Mouse (Mus musculus) neural tube, embryonic 15.5 days (tissue): ENCODE results near the gene Cyp2s1. TPM values are rescaled to one million over a fixed set of nuclear protein-coding genes. Genes with fewer than 3 reads are reported as not detected.
A peak's percentile ranks its signal among the peaks of the same experiment; 100 is the strongest.

Experiments used
- ATAC-seq: fragments of 200-750 bp; cut with Nextera tagmentation; 2 replicates; pipeline ENCODE4 v1.8.0; 2017; ENCODE audit warnings: mild to moderate bottlenecking, moderate TSS enrichment, moderate library complexity; ENCODE audit not compliant: low FRiP score
- H3K27ac ChIP-seq: fragments of 300-500 bp; sonication (generic); replicated peaks from 2 replicates; pipeline ENCODE4 v1.5.1; 2015; ENCODE audit warnings: mild to moderate bottlenecking, inconsistent platforms
- H3K27me3 ChIP-seq: fragments of 300-500 bp; sonication (generic); replicated peaks from 2 replicates; pipeline ENCODE4 v1.6.1; 2015; ENCODE audit warnings: inconsistent platforms
- H3K36me3 ChIP-seq: fragments of 300-500 bp; sonication (generic); 2 replicates; pipeline ENCODE4 v1.6.1; 2015; ENCODE audit warnings: inconsistent platforms
- H3K4me1 ChIP-seq: fragments of 300-500 bp; sonication (generic); 2 replicates; pipeline ENCODE4 v1.6.1; 2015; ENCODE audit warnings: inconsistent platforms
- H3K4me2 ChIP-seq: fragments of 300-500 bp; sonication (generic); 2 replicates; pipeline ENCODE4 v1.6.1; 2015; ENCODE audit warnings: inconsistent platforms, mild to moderate bottlenecking, moderate library complexity
- H3K4me3 ChIP-seq: fragments of 300-500 bp; sonication (generic); replicated peaks from 2 replicates; pipeline ENCODE4 v1.5.1; 2015; ENCODE audit warnings: mild to moderate bottlenecking, inconsistent platforms
- H3K9ac ChIP-seq: fragments of 300-500 bp; sonication (generic); replicated peaks from 2 replicates; pipeline ENCODE4 v1.6.1; 2015; ENCODE audit warnings: mild to moderate bottlenecking, inconsistent platforms
- H3K9me3 ChIP-seq: fragments of 300-500 bp; sonication (generic); replicated peaks from 2 replicates; pipeline ENCODE4 v1.6.1; 2016; ENCODE audit warnings: inconsistent platforms
- WGBS: fragments of 180-500 bp; shearing (Covaris S2); methylation state at CpG from one replicate; pipeline ENCODE4 v1.1.7; 2015; ENCODE audit warnings: mixed read lengths; 5-methylcytosine and 5-hydroxymethylcytosine counted together
- polyA plus RNA-seq: library from polyadenylated mRNA; unstranded; fragments of >200 nt; fragmentation: Nextera tagmentation; extraction: Ambion mirVana; gene quantifications from 2 replicates; pipeline ENCODE4 v1.2.1, GENCODE M21; 2015

The Cyp2s1 gene
- polyA plus RNA-seq, 1 experiment from 2014 or later = 2.8 TPM

DNA sequence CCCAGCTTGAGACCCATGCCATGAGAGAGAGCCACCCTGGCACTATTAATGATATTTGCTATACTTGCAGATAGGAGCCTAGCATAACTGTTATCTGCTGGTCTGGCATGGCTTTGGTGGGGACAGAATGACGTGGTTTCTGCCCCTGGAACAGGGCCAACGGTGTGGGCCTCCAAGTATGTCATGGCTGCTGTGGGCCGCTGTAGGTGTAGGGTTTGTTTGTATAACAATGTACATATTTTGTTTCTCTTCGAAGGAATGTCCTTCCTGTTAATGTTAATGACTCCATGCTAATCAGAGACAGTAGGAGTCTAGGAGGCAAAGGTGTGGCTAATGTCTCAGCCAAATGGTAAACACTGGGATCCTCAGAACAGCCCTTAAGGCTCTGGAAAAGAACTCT is 24.2 kb upstream of the Cyp2s1 start:
- Histone ChIP-seq H3K4me3 (no peak overlapping the region), H3K27me3 (no peaks in the 10 kb centered on the region), H3K4me2 (no peak overlapping the region), H3K36me3 (no peaks in the 10 kb centered on the region), H3K9me3 (no peaks in the 10 kb centered on the region), H3K4me1 (no peaks in the 10 kb centered on the region), H3K27ac (no peak overlapping the region), H3K9ac (no peak overlapping the region)
- ATAC-seq = no peak
- WGBS = 75% methylated on average over 4 of the region's 4 CpGs

DNA sequence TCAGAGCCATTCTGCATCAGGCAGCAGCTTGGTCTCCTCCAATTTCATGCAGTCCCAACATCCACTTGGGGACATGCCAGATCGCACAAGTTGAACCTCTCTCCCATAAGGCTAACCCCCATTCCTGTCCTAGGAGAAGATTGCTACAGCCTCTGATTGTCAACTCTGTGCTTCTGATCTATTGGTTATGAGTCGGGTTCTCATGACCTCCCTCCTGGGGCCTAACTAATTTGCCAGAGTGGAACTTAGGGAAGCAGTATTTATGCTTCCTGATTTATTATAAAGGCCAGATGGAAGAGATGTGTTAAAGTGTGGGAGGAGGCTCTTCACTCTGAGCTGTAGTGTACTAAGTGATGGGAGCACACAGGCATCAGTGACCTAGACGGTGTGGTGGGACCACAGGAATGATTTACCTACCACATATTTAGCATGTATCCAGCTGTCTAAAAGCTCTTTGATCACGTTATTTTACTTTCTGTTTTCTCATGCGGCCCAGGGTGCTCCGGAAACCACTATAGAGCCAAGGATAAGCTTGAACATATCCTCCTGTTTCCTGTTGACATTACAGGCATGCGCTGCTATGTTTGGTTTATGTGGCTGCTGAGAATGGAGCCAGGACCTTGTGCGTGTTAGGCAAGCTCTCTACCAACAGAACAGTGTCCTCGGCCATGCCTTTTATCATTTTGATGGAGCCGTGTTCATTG is 18.6 kb upstream of the Cyp2s1 start:
- WGBS = 79% methylated on average over 10 of the region's 10 CpGs
- H3K36me3 ChIP-seq = no peaks in the 10 kb centered on the region
- no peaks in the 10 kb centered on the region for H3K9me3 ChIP-seq
- no peak overlapping the region for H3K4me2 ChIP-seq
- H3K27me3 ChIP-seq = no peaks in the 10 kb centered on the region
- ATAC-seq = no peak
- H3K9ac ChIP-seq = no peak overlapping the region
- H3K4me3 ChIP-seq = no peak overlapping the region
- no peaks in the 10 kb centered on the region for H3K4me1 ChIP-seq
- no peak overlapping the region for H3K27ac ChIP-seq

DNA sequence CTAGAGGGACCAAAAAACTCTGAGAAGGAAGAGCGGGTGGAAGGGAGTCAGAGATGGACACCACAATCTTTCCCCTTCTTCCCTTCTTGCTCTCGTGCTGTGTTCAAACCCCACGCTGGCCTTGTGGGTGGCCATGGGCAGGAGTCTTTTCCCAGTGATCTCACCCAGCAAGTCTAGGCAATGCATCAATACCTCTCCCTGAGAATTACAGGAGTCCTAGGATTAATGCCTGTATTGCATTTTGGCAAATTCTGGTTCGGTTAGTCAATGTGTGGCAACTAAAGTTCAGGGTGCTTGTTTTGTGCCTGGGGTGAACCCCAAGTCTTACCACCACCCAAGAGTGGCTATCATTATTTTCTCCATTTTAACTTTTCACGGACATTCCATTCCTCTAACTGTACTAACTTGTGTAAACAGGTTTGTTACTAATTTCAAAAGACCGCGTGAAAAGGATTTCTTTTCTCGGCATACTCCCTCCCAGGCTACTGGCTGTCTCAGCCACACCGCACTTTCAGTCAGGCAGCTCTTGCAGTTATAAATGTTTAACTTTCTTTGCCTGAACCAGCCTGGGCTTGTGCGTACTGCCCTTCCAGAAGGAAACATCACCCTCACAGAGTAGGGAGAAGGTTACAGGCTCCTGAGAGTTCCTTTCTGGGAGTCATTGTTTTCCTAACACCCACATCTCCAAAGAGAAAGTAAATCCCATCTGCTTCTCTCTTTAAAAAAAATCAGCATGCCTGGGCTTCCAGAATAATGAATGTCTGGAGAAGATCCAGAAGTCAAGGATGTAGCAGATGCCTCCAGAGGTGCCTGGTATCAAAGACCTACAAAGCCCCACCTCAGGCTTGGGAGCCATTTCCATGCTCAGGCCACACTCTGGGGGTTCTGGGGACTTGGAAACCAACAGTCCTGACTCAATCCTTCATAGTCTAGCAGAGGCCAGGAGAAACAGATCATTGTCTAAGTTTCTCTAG is 15.1 kb upstream of the Cyp2s1 start:
- Histone ChIP-seq H3K4me3 (no peak overlapping the region), H3K27me3 (no peaks in the 10 kb centered on the region), H3K36me3 (no peaks in the 10 kb centered on the region), H3K9ac (no peak overlapping the region), H3K4me2 (no peak overlapping the region), H3K4me1 (no peaks in the 10 kb centered on the region), H3K9me3 (no peaks in the 10 kb centered on the region), H3K27ac (no peak overlapping the region)
- ATAC-seq = no peak
- 81% methylated on average over 10 of the region's 10 CpGs for WGBS

DNA sequence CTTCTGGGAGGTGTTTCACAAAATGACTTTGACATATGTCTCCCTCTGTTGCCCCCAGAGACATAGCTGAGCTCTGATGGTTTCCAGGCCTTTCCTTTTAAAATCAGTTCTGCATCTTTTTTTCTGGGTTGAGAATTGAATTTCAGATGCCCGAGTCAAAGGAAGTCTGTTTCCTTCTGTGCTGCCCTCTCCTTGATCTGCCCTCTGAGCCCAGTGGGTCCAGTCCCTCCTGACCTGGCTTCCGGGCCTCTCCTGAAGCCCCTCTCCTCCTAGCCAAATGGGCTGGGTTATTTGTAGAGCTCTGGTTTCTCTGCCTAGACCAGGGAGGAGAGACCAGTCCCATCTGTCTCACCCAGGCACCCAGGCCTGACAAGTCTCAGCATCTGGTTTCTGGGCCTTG is 13.5 kb upstream of the Cyp2s1 start:
- no peak for ATAC-seq
- no peak overlapping the region for H3K4me3 ChIP-seq
- H3K27ac ChIP-seq = no peak overlapping the region
- no peaks in the 10 kb centered on the region for H3K27me3 ChIP-seq
- no peak overlapping the region for H3K9ac ChIP-seq
- no peak overlapping the region for H3K4me2 ChIP-seq
- no peaks in the 10 kb centered on the region for H3K4me1 ChIP-seq
- no peaks in the 10 kb centered on the region for H3K36me3 ChIP-seq
- no peaks in the 10 kb centered on the region for H3K9me3 ChIP-seq
- 64% methylated on average over 2 of the region's 2 CpGs for WGBS

DNA sequence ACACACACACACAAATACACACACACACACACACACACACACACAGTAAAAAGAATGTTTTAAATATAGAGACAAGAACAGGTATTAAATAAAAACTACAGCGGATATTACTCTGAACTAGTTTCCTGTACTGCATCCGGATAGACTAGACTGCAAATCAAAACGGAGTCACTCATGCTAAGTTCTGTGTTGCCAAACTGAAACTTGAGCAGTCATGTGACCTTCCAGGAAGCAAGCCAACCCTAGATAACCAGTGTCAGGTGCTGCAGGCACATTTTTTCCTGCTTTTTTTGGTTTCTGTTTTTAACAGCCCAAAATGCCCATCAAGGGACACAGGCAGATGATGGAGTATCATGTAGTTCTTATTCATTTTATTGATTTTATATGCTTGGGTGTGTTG is 10.5 kb upstream of the Cyp2s1 start:
- H3K9ac ChIP-seq = no peak overlapping the region
- no peak overlapping the region for H3K4me3 ChIP-seq
- H3K36me3 ChIP-seq = no peaks in the 10 kb centered on the region
- ATAC-seq = no peak
- H3K9me3 ChIP-seq = no peaks in the 10 kb centered on the region
- H3K4me1 ChIP-seq = no peaks in the 10 kb centered on the region
- no peaks in the 10 kb centered on the region for H3K27me3 ChIP-seq
- WGBS = 80% methylated on average over 3 of the region's 3 CpGs
- H3K4me2 ChIP-seq = no peak overlapping the region
- no peak overlapping the region for H3K27ac ChIP-seq

DNA sequence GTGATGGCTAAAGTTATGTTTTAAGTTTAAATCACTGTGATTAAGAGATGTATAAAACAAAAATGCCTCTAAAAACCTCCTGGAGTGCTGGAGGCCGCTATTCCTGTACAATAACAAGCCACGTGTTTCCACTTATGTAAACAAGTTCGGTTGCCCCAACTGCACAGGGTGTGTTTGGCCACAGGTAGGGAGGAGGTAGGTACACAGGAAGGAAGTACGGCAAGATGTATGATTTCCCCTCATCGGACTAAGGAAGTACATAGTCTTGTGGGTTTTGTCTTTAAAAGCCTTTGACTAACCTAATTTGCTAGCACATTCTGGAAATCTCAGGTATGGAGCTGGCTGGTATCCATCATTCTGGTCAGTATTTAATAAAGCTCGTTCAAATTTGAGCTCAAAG is 9.3 kb upstream of the Cyp2s1 start:
- WGBS = 84% methylated on average over 6 of the region's 6 CpGs
- Histone ChIP-seq H3K9me3 (no peaks in the 10 kb centered on the region), H3K27me3 (no peaks in the 10 kb centered on the region), H3K9ac (no peak overlapping the region), H3K4me1 (no peaks in the 10 kb centered on the region), H3K27ac (no peak overlapping the region), H3K36me3 (no peaks in the 10 kb centered on the region), H3K4me2 (no peak overlapping the region), H3K4me3 (no peak overlapping the region)
- no peak for ATAC-seq

DNA sequence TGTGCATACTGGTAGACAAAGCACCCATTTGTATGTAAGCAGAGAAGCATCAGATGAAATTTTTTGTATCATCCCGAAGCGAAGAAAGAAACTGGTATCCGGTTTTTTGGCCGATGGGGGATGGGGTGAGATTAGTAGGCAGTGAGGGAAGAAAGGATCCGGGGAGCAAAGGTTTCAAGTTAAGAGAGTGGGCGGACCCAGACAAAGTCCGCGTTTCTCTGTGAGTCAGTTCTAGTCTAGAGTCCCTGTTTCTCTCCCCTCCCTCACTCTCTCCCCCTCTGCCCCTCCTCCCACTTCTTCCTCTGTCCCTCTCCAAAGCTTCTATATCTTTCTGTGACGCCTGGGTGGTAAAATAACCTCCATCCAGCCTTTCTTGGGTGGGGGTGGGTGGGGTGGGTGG is 8.3 kb upstream of the Cyp2s1 start:
- H3K9me3 ChIP-seq = no peaks in the 10 kb centered on the region
- ATAC-seq = no peak
- H3K9ac ChIP-seq = no peak overlapping the region
- H3K4me2 ChIP-seq = no peak overlapping the region
- no peak overlapping the region for H3K4me3 ChIP-seq
- no peaks in the 10 kb centered on the region for H3K36me3 ChIP-seq
- no peaks in the 10 kb centered on the region for H3K4me1 ChIP-seq
- no peaks in the 10 kb centered on the region for H3K27me3 ChIP-seq
- WGBS = 63% methylated on average over 9 of the region's 9 CpGs
- H3K27ac ChIP-seq = no peak overlapping the region

DNA sequence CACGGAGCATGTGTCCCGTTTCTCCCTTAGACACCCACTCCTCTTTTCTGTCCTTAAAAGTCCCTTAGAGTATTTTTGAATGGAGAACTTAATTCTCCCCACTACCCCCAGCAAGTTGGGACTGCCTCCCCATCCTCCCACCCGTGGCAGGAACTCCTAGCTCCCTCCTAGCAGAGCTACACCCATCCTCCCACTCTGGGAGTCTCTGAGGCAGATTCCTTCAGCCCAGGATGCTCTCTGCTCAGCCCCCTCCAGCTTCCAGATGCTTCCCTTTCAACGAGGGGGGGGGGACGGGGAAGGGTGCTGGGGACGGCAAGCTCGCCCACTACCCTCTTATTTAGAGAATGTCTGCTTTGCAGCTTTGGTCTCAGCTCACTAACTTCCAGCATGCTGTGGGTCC is 1.1 kb downstream of the Cyp2s1 start:
- no peaks in the 10 kb centered on the region for H3K9me3 ChIP-seq
- H3K36me3 ChIP-seq = no peaks in the 10 kb centered on the region
- H3K4me3 ChIP-seq = peak overlapping the region; percentile 50
- no peak overlapping the region; the same call in 1 of the 2 replicates for H3K9ac ChIP-seq
- peaks cover 14% of the 10 kb centered on the region for H3K4me1 ChIP-seq
- H3K27me3 ChIP-seq = peaks cover 17% of the 10 kb centered on the region
- H3K27ac ChIP-seq = no peak overlapping the region
- peak overlapping the region; percentile 96 for H3K4me2 ChIP-seq
- WGBS = 29% methylated on average over 7 of the region's 7 CpGs
- ATAC-seq = 0 out of 2 replicates have a peak, but pooled peaks have one; percentile 30

DNA sequence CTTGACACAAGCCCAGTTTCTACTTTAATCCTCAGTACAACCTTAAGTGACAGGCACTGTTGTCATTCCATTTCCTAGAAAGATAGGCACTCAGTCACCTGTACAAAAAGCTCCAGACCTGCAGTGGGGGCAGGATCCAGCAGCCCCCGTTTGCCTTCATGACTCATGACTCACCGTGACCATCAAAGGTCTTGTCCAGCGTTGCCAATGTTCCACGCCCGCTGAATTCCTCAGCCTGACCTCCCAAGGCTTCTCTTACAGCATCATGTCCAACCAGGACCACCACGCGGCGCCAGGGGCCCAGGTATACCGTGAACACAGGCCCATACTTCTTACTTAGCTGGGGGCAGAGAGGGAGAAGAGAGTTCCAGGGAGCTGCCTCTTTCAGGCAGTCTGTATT is 2.0 kb downstream of the Cyp2s1 start:
- H3K9me3 ChIP-seq = no peaks in the 10 kb centered on the region
- H3K27me3 ChIP-seq = peaks cover 17% of the 10 kb centered on the region
- H3K27ac ChIP-seq = no peak overlapping the region
- peaks cover 14% of the 10 kb centered on the region for H3K4me1 ChIP-seq
- H3K4me3 ChIP-seq = no peak overlapping the region
- H3K9ac ChIP-seq = no peak overlapping the region
- no peaks in the 10 kb centered on the region for H3K36me3 ChIP-seq
- H3K4me2 ChIP-seq = no peak overlapping the region
- ATAC-seq = no peak
- 86% methylated on average over 9 of the region's 9 CpGs for WGBS

DNA sequence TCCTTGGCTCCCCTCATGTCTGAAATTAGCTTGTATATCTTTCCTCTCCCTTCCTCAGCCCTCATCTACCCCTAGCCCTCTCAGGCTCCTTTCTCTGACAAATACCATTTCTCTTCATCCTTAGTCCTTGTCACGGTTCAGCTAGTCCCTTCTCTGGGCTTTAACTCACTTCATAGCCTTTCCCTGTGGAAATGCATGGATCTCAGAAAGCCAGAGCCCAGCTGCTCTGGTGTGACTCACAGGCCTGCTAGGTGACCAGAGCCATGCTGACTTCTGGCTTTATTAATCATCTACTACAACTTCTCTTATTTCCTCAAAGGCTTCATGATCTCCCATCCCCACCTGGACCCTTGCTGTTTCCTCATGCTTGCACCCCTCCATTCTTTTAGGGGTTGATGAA is 4.5 kb downstream of the Cyp2s1 start:
- 76% methylated on average over 1 of the region's 1 CpGs for WGBS
- no peak overlapping the region for H3K27ac ChIP-seq
- peaks cover 14% of the 10 kb centered on the region for H3K4me1 ChIP-seq
- ATAC-seq = no peak
- no peaks in the 10 kb centered on the region for H3K9me3 ChIP-seq
- H3K9ac ChIP-seq = no peak overlapping the region
- H3K36me3 ChIP-seq = no peaks in the 10 kb centered on the region
- H3K4me2 ChIP-seq = no peak overlapping the region
- peaks cover 17% of the 10 kb centered on the region for H3K27me3 ChIP-seq
- no peak overlapping the region for H3K4me3 ChIP-seq

DNA sequence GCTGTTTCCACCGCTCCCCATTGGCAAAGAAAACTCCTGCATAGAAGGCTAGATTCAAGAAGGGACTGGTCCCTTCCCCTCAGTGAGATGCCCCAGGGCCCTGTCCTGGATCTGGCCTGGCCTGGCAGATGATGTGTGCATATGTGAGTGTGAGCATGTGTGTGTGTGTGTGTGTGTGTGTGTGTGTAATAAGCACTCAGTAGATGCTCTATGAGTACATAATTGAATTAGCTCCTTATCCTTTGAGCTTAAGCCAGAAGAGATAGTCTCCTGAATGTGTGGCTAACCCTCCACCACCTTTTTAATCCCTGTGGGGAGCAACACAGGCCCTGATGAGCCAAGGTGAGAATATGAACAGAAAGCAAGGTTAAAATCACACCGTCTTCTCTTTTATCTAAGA is 5.0 kb downstream of the Cyp2s1 start:
- H3K27ac ChIP-seq = no peak overlapping the region
- no peaks in the 10 kb centered on the region for H3K36me3 ChIP-seq
- ATAC-seq = no peak

More for the DNA sequence above, 5.0 kb downstream of the Cyp2s1 start:
- Histone ChIP-seq H3K4me2 (no peak overlapping the region), H3K27me3 (peaks cover 17% of the 10 kb centered on the region), H3K9me3 (no peaks in the 10 kb centered on the region), H3K4me3 (no peak overlapping the region), H3K4me1 (peaks cover 13% of the 10 kb centered on the region), H3K9ac (no peak overlapping the region)
- WGBS = 71% methylated on average over 2 of the region's 2 CpGs
